Mouse (Mus musculus) MEL (cell line): ENCODE measurements around the gene Smg1.
A peak's percentile ranks its signal among the peaks of the same experiment; 100 is the strongest.

Experiments used
- CTCF ChIP-seq, 3 experiments: IDR thresholded peaks in 2 of 3; conservative IDR thresholded peaks in 1 of 3; 2 replicates each; pipeline ENCODE4 v1.5.1; 2011 to 2012; ENCODE audit warnings: low read length in 3 of 3, low read depth in 2 of 3, mild to moderate bottlenecking in 2 of 3, improper control_type of control experiment in 1 of 3, inconsistent platforms in 1 of 3, mixed read lengths in 1 of 3, moderate library complexity in 1 of 3; ENCODE audit not compliant: control insufficient read depth in 1 of 3, insufficient read depth in 1 of 3, poor library complexity in 1 of 3, severe bottlenecking in 1 of 3
- ELF1 ChIP-seq: IDR thresholded peaks from 2 replicates; pipeline ENCODE4 v1.6.1; 2014; ENCODE audit warnings: low read depth, mild to moderate bottlenecking, inconsistent platforms, low read length, improper control_type of control experiment, moderate library complexity
- ETS1 ChIP-seq: IDR thresholded peaks from 2 replicates; pipeline ENCODE4 v1.6.1; 2012; ENCODE audit warnings: low read depth, mild to moderate bottlenecking, inconsistent platforms, low read length, improper control_type of control experiment, moderate library complexity
- GATA1 ChIP-seq: IDR thresholded peaks from 2 replicates; pipeline ENCODE4 v1.6.1; 2011; ENCODE audit warnings: low read depth, low read length, improper control_type of control experiment
- MAFK ChIP-seq: IDR thresholded peaks from 2 replicates; pipeline ENCODE4 v1.6.1; 2011; ENCODE audit warnings: low read depth, mild to moderate bottlenecking, low read length, improper control_type of control experiment, borderline replicate concordance
- MAX ChIP-seq: IDR thresholded peaks from 2 replicates; pipeline ENCODE4 v1.6.1; 2011; ENCODE audit warnings: low read length, improper control_type of control experiment
- MAZ ChIP-seq: IDR thresholded peaks from 2 replicates; pipeline ENCODE4 v1.6.1; 2012; ENCODE audit warnings: low read depth, mild to moderate bottlenecking, inconsistent platforms, low read length, improper control_type of control experiment
- MYC ChIP-seq: IDR thresholded peaks from 2 replicates; pipeline ENCODE4 v1.6.1; 2011; ENCODE audit warnings: low read depth, mild to moderate bottlenecking, low read length, improper control_type of control experiment, moderate library complexity
- NELFE ChIP-seq: IDR thresholded peaks from 2 replicates; pipeline ENCODE4 v1.6.1; 2011; ENCODE audit warnings: low read depth, low read length, improper control_type of control experiment
- POLR2A ChIP-seq, 2 experiments: IDR thresholded peaks; 2 replicates each; pipeline ENCODE4 v1.6.1; 2011 to 2012; ENCODE audit warnings: low read length in 2 of 2, mild to moderate bottlenecking in 2 of 2, control low read depth in 1 of 2, improper control_type of control experiment in 1 of 2, low read depth in 1 of 2, moderate library complexity in 1 of 2; ENCODE audit not compliant: control insufficient read depth in 1 of 2, insufficient read depth in 1 of 2, poor library complexity in 1 of 2
- SIN3A ChIP-seq: IDR thresholded peaks from 2 replicates; pipeline ENCODE4 v1.6.1; 2012; ENCODE audit warnings: low read length, improper control_type of control experiment, inconsistent platforms
- TAL1 ChIP-seq: IDR thresholded peaks from 2 replicates; pipeline ENCODE4 v1.6.1; 2012; ENCODE audit warnings: mild to moderate bottlenecking, inconsistent platforms, low read length, moderate library complexity, mixed read lengths
- TBP ChIP-seq: IDR thresholded peaks from 2 replicates; pipeline ENCODE4 v1.8.0; 2011; ENCODE audit warnings: low read depth, low read length, improper control_type of control experiment
- ZKSCAN1 ChIP-seq: IDR thresholded peaks from 2 replicates; pipeline ENCODE4 v1.6.1; 2012; ENCODE audit warnings: low read depth, mild to moderate bottlenecking, inconsistent platforms, low read length, improper control_type of control experiment, moderate library complexity

GRCm38 (mm10) chr7:118118426-118118825, 125.0 kb downstream of the Smg1 start:
- no peak; the same call in none of the 2 replicates for TF ChIP-seq SIN3A
- TF ChIP-seq ETS1 = peak; percentile 94
- TF ChIP-seq CTCF (IDR thresholded peaks at IDR 0.05 in 2 of 3, conservative IDR thresholded peaks at IDR 0.05 in 1 of 3; ENCODE audit: control insufficient read depth in 1 of 3, insufficient read depth in 1 of 3, low read depth in 2 of 3, low read length in 3 of 3, poor library complexity in 1 of 3, severe bottlenecking in 1 of 3) = no peak
- peak; percentile 79 for TF ChIP-seq TAL1
- TF ChIP-seq TBP = 0 out of 2 replicates have a peak, but pooled peaks have one; percentile 15
- TF ChIP-seq ZKSCAN1 = no peak
- peak; percentile 28; the same call in 1 of the 2 replicates for TF ChIP-seq NELFE
- no peak for TF ChIP-seq MAZ
- TF ChIP-seq MYC = no peak
- 0 out of 2 replicates have a peak, but pooled peaks have one; percentile 34 for TF ChIP-seq MAX
- peak; percentile 79; the same call in 1 of the 2 replicates for TF ChIP-seq MAFK
- TF ChIP-seq POLR2A (IDR thresholded peaks at IDR 0.05; ENCODE audit: control insufficient read depth in 1 of 2, insufficient read depth in 1 of 2, low read depth in 1 of 2, low read length in 2 of 2, poor library complexity in 1 of 2) = no peak; a peak in 1 of 4 replicates
- no peak for TF ChIP-seq ELF1
- peak; percentile 85 for TF ChIP-seq GATA1
